Mouse (Mus musculus) myocyte (in vitro differentiated cells): ENCODE measurements around the gene BC005624. TPM values are rescaled to one million over a fixed set of nuclear protein-coding genes. Genes with fewer than 3 reads are reported as not detected.

ENCODE experiments used
- H3K27me3 ChIP-seq: one replicate; pipeline ENCODE4 v1.6.1; 2011; ENCODE audit not compliant: control insufficient read depth, insufficient read depth, insufficient read length
- H3K36me3 ChIP-seq: one replicate; pipeline ENCODE4 v1.6.1; 2011; ENCODE audit not compliant: control insufficient read depth, insufficient read depth
- H3K4me2 ChIP-seq: one replicate; pipeline ENCODE4 v1.6.1; 2011; ENCODE audit warnings: low read depth, control low read depth
- H3K4me3 ChIP-seq: one replicate; pipeline ENCODE4 v1.5.1; 2011; ENCODE audit warnings: mild to moderate bottlenecking, control low read depth, moderate library complexity
- H3K79me2 ChIP-seq: one replicate; pipeline ENCODE4 v1.6.1; 2011; ENCODE audit not compliant: control insufficient read depth, insufficient read depth
- H3ac ChIP-seq: one replicate; pipeline ENCODE4 v1.6.1; 2011; ENCODE audit not compliant: control insufficient read depth, insufficient read length
- CEBPB ChIP-seq: IDR thresholded peaks from 2 replicates; pipeline ENCODE4 v1.6.1; 2011; ENCODE audit warnings: mild to moderate bottlenecking, moderate library complexity; ENCODE audit not compliant: poor library complexity, insufficient read depth, severe bottlenecking
- E2F4 ChIP-seq: IDR thresholded peaks from one replicate; pipeline ENCODE4 v1.6.1; 2011; ENCODE audit warnings: mild to moderate bottlenecking, control low read depth, moderate library complexity; ENCODE audit not compliant: insufficient read depth
- MAX ChIP-seq: IDR thresholded peaks from one replicate; pipeline ENCODE4 v1.6.1; 2011; ENCODE audit warnings: low read depth, mild to moderate bottlenecking, control low read depth
- MYOD1 ChIP-seq, 3 experiments: IDR thresholded peaks; one replicate each; pipeline ENCODE4 v1.6.1; 2011; ENCODE audit warnings: control low read depth in 2 of 3, low read depth in 2 of 3, mild to moderate bottlenecking in 2 of 3, moderate library complexity in 1 of 3; ENCODE audit not compliant: insufficient read length in 2 of 3, control insufficient read depth in 1 of 3
- MYOG ChIP-seq, 3 experiments: IDR thresholded peaks; one replicate each; pipeline ENCODE4 v1.6.1; 2011; ENCODE audit warnings: control low read depth in 2 of 3, low read depth in 2 of 3, mild to moderate bottlenecking in 2 of 3; ENCODE audit not compliant: insufficient read length in 2 of 3, control insufficient read depth in 1 of 3, insufficient read depth in 1 of 3
- POLR2A ChIP-seq: IDR thresholded peaks from one replicate; pipeline ENCODE4 v1.6.1; 2011; ENCODE audit warnings: low read depth, mild to moderate bottlenecking, control low read depth, moderate library complexity; ENCODE audit not compliant: insufficient read length
- POLR2AphosphoS2 ChIP-seq: IDR thresholded peaks from one replicate; pipeline ENCODE4 v1.6.1; 2011; ENCODE audit warnings: low read depth, control low read depth; ENCODE audit not compliant: insufficient read length
- REST ChIP-seq: IDR thresholded peaks from one replicate; pipeline ENCODE4 v1.6.1; 2011; ENCODE audit warnings: mild to moderate bottlenecking, control low read depth, moderate library complexity; ENCODE audit not compliant: insufficient read depth, insufficient read length
- SRF ChIP-seq: IDR thresholded peaks from one replicate; pipeline ENCODE4 v1.6.1; 2011; ENCODE audit warnings: low read depth; ENCODE audit not compliant: control insufficient read depth, insufficient read length
- TCF12 ChIP-seq: IDR thresholded peaks from one replicate; pipeline ENCODE4 v1.6.1; 2011; ENCODE audit warnings: mild to moderate bottlenecking, control low read depth; ENCODE audit not compliant: poor library complexity, insufficient read depth, severe bottlenecking
- TCF3 ChIP-seq: IDR thresholded peaks from one replicate; pipeline ENCODE4 v1.6.1; 2011; ENCODE audit warnings: low read depth, control low read depth; ENCODE audit not compliant: insufficient read length
- USF1 ChIP-seq: IDR thresholded peaks from one replicate; pipeline ENCODE4 v1.6.1; 2011; ENCODE audit warnings: low read depth, mild to moderate bottlenecking, control low read depth, moderate library complexity
- polyA plus RNA-seq: library from polyadenylated mRNA; unstranded; fragments of >200 nt; fragmentation: generic; extraction: Trizol; gene quantifications from one replicate; pipeline ENCODE4 v1.2.1, GENCODE M21; 2012; ENCODE audit warnings: missing spikeins

The BC005624 gene
- polyA plus RNA-seq, 1 experiment, result 27.9 TPM

GRCm38 (mm10) chr2:30998443-30999260, 16.7 kb upstream of the BC005624 start:
- Histone ChIP-seq H3K27me3 (no peaks in the 10 kb centered on the region), H3K4me2 (peak overlapping the region; percentile 45)
- TF ChIP-seq TCF3 (no peak), MAX (no peak), POLR2AphosphoS2 (no peak), MYOG (IDR thresholded peaks at IDR 0.05; ENCODE audit: control insufficient read depth in 1 of 3, insufficient read depth in 1 of 3, insufficient read length in 2 of 3, low read depth in 2 of 3) (peak in 2 of 3 experiments; percentile 33 to 78), E2F4 (no peak), MYOD1 (IDR thresholded peaks at IDR 0.05; ENCODE audit: control insufficient read depth in 1 of 3, insufficient read length in 2 of 3, low read depth in 2 of 3) (peak in 2 of 3 experiments; percentile 29 to 55), USF1 (no peak), TCF12 (no peak), CEBPB (no peak)

GRCm38 (mm10) chr2:30995432-30995996, 13.5 kb upstream of the BC005624 start:
- Histone ChIP-seq H3K27me3 (no peaks in the 10 kb centered on the region), H3ac (no peak overlapping the region), H3K36me3 (no peaks in the 10 kb centered on the region), H3K4me2 (peak overlapping the region; percentile 61), H3K79me2 (no peaks in the 10 kb centered on the region), H3K4me3 (peak overlapping the region; percentile 6)
- TF ChIP-seq SRF, result no peak
- TF ChIP-seq TCF12, result no peak
- peak; percentile 21 for TF ChIP-seq USF1
- TF ChIP-seq REST, result no peak
- TF ChIP-seq E2F4, result no peak
- no peak for TF ChIP-seq MYOD1 (IDR thresholded peaks at IDR 0.05; ENCODE audit: control insufficient read depth in 1 of 3, insufficient read length in 2 of 3, low read depth in 2 of 3)
- TF ChIP-seq MAX, result no peak

More at GRCm38 (mm10) chr2:30998443-30999260, 16.7 kb upstream of the BC005624 start:
- Histone ChIP-seq H3K79me2 (no peaks in the 10 kb centered on the region), H3K36me3 (no peaks in the 10 kb centered on the region), H3ac (no peak overlapping the region), H3K4me3 (no peak overlapping the region)

- Histone ChIP-seq H3ac (no peak overlapping the region), H3K4me2 (peak overlapping the region; percentile 61), H3K36me3 (no peaks in the 10 kb centered on the region), H3K79me2 (no peaks in the 10 kb centered on the region), H3K4me3 (no peak overlapping the region), H3K27me3 (no peaks in the 10 kb centered on the region)
- peak in 2 of 3 experiments; percentile 66 to 77 for TF ChIP-seq MYOD1 (IDR thresholded peaks at IDR 0.05; ENCODE audit: control insufficient read depth in 1 of 3, insufficient read length in 2 of 3, low read depth in 2 of 3)
- no peak for TF ChIP-seq POLR2AphosphoS2
- TF ChIP-seq MYOG (IDR thresholded peaks at IDR 0.05; ENCODE audit: control insufficient read depth in 1 of 3, insufficient read depth in 1 of 3, insufficient read length in 2 of 3, low read depth in 2 of 3), result peak in 2 of 3 experiments; percentile 29 to 52
These were observed 12.9 kb upstream of the BC005624 start for GRCm38 (mm10) chr2:30994853-30995252.

GRCm38 (mm10) chr2:30990221-30990620, 8.2 kb upstream of the BC005624 start:
- Histone ChIP-seq H3K4me2 (no peak overlapping the region), H3ac (no peak overlapping the region), H3K79me2 (no peaks in the 10 kb centered on the region), H3K36me3 (no peaks in the 10 kb centered on the region), H3K4me3 (no peak overlapping the region), H3K27me3 (no peaks in the 10 kb centered on the region)
- TF ChIP-seq MYOG (IDR thresholded peaks at IDR 0.05; ENCODE audit: control insufficient read depth in 1 of 3, insufficient read depth in 1 of 3, insufficient read length in 2 of 3, low read depth in 2 of 3) (no peak), USF1 (no peak), TCF3 (no peak), MAX (no peak), E2F4 (no peak), POLR2A (no peak), REST (no peak), TCF12 (no peak), POLR2AphosphoS2 (no peak)
